Mouse (Mus musculus) T-cell, adult 2 months (primary cell): ENCODE results near the gene Fam136a.

ENCODE experiments used
- DNase-seq: peaks from one replicate; pipeline ENCODE4 v3.0.0; 2022; ENCODE audit warnings: low spot score

The Fam136a gene

DNA sequence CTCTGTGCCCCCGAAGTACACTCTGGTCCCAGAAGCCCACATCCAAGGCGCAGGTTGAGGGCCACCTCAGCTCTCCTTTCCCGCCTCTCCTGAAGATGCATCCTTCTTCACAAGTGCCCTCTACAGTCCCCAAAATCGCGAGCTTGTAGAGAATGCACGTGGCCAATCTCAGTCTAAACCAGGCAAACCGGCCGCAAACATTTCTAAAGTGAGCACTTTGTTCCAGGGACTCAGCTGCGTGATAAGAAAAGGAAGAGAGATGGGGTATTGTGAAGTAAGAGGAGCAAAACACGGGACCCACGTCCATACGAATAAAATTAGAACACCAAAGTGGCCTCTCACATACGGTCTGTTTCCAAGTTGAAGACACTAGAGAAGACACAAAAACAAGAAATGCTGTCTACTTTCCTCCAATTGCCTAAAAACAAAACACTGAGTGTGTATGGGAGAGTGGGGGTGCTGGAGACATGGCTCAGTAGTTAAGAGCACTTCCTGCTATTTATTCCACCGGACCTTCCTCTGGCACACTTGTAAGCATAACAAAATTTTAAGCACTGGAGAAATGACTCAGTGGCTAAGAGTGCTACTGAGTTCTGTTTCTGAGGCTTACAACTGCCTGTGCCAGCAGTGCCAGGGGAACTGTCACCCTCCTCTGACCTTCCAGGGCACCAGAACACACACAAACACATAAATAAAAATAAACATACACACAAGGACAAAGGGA lies 32.0 kb downstream of the Fam136a start:
- DNase-seq = no peak

DNA sequence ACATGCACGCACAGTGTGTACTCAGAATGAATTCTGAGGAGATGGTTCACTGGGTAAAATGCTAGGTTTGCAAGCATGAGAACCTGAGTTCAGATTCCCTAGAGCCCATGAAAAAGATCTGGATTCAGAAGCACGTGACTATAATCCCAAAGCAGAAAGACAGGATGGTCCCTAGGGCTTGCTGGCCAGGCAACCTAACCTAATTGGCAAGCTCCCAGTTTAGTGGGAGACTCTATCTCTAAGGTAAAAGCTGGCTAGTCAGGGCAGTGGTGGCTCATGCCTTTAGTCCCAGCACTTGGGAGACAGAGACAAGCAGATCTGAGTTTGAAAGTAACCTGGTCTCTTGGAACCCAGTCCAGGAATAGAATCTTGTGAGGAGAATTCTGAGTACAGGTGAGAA lies 33.5 kb downstream of the Fam136a start:
- DNase-seq = no peak

DNA sequence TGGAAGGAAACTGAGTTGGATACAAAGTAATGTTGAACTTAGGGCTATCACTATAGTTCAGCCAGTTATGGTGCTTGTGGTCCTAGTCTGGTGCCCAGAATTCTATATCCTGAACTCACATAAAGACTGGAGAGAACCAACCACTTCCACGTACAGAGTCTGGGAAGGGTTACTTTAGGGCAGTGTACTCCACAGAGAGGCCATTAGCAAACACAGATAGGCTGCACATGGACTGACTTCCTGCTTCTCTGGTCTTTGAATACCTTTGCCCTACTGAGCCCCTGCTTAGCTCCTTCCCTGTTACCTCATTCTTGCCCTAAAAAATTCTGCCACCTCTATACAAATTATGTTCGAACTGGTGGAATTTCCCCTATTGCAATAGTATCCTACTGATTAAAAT lies 34.5 kb downstream of the Fam136a start:
- no peak for DNase-seq

DNA sequence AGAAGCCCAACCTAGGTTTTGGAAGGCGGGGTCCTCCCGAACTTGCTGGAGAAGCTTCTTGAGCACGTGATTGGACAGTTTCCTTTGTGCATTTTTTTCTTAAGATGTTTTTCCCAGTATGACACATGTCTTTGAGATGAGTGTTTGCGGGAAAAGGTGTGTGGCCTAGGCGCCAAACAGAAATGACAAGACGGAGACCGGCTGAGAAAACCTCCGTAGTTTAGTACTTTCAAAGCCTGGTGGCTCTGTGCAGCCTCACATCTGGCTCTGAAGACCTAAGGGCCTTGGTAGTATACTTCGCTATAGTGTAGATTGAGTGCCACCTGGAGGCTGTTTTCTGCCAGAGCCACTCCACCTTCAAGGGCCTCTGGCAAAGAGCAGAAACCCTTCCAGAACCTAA lies 35.5 kb downstream of the Fam136a start:
- peak; percentile 83 for DNase-seq

DNA sequence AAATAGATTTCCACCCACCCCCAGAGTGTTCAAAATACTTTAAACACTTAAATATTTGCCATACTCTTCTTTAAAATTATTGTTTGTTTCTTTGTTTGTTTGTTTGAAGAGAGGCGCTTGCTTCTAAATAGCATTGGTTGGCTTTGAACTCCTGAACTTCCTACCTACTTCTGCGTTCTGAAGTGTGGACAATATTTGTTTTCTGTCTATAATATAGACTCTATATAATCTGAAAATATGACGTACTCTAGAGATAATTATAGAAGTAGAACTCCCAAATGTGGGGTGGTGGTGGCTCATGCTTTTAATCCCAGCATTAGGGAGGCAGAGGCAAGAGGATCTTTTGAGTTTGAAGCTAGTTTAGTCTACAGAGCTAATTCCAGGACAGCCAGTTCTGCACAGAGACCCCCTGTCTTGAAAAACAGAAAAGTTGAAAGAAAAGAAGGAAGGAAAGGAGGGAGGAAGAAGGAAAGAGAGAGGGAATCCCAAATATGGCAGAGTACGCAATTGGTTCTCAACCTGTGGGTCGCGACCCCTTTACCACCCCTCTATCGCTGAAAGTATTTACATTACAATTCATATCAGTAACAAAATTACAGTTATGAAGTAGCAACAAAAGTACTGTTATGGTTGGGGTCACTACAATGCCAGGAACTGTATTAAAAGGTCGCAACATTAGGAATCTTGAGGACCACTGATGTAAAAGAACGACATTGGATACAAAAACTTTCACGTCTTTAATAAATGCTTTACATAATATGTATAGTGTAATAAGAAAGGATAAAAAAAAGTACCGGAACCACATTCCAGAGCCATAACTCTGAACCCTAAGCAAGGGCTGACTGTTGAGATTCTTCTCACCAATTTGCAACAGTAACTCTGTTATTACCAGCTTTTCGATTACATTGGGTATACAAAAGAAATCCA lies 37.5 kb downstream of the Fam136a start:
- DNase-seq = no peak

DNA sequence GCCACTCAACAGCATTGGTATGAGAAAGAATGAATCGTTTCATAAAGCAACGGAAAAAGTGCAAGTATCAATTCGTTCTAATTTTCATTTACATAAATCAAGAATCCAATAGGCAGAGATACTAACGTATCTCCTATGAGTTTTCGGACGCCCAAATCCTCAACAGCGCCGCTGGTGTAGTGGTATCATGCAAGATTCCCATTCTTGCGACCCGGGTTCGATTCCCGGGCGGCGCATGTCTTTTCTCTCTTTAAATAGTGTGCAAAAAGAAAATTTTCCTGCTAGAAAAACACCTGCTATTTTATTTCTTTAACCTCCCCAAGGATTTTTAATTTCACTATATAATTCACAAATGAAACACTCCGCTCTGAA lies 38.3 kb downstream of the Fam136a start:
- no peak for DNase-seq

DNA sequence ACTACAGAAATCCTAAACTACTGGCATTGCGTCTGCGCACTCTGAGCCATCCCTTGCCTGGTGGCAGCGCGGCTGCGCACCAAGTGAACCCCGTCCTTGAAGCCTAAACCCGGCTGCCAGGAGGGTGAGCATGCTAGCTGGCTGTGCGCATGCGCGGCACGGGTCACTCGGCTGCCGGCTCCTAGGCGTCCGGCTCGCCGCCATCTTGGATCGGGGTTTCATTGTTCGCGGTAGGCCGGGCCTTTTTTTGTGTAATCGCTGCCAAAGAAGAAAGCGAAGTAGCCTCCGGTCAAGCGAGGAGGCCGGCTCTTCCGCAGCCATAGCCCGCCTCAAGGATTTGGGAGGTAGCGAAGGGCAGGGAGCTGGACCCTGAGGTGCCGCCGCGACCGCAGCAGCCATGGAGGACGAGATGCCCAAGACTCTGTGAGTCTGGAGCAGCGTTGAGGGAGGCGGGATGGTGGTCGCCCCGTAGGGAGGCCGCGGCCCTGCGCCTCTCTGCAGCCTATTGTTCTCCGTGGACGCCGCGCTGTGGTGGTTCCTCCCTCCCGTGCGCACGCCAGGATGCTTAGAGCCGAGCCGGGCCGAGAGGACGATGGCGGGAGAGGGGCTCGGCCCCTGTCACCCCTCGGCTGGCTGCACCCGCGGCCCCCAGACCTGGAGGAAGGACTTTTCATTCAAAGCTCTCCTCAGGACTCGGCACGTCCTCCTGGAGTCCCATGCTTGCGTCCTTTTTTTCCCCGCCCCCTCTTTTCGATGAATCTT lies 38.8 kb downstream of the Fam136a start, which contains the start of gene Tia1:
Gene Tia1 (plus strand): TSS at position 120 of the 762 bp plus-strand sequence.
- peak; percentile 98 for DNase-seq

DNA sequence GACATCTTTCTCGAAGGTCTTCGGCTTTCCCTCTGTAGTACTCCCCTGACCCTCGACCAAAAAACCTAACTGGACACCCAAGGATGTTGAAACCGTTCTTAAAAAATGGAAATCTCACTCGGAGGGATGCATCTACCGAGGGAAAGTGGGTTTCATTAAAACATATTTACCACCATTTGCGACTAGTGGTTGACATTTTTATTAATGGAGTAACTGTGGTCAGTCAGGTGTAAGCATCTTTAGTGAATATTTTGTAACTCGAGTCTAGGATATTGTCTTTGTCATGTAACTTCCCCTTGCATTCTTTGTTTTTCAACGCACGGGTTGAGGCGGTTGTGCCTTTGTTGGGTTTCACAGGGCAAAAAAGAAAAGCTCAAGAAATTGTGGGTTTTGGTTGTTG lies 39.5 kb downstream of the Fam136a start:
- no peak for DNase-seq

DNA sequence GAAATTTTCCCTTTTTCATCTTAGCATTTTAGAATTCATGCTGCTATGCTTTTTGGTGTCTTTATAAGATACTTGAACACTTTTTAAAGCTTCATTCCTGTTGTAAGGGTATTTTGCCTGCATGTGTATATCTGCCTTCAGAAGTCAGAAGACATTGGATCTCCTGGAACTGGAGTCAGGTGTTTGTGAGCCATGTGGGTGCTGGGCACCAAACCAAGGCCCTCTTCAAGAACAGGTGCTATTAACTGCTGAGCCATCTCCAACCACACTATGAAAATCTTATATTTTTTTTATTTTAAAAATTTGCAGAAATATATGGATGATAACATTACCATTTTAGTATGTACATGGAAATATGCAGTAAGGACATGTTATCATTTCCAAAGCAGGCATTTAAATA lies 40.9 kb downstream of the Fam136a start:
- no peak for DNase-seq

DNA sequence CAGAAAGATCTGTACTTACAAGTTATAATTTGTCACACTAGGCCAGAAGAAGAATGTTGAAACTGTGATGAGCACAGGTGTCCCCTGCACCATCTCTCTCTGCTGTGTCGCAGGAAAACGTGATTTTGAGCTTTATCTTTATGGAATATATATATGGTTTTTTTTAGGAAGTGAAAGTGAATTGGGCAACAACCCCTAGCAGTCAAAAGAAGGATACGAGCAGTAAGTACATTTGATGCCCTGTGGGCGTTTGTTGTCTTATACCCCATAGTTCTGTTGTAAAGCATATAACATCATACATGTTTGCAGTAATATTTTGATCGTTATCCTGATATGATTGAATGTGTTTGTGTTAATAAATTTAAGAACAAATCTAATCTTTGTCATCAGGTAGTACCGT lies 53.3 kb downstream of the Fam136a start:
- DNase-seq = no peak

DNA sequence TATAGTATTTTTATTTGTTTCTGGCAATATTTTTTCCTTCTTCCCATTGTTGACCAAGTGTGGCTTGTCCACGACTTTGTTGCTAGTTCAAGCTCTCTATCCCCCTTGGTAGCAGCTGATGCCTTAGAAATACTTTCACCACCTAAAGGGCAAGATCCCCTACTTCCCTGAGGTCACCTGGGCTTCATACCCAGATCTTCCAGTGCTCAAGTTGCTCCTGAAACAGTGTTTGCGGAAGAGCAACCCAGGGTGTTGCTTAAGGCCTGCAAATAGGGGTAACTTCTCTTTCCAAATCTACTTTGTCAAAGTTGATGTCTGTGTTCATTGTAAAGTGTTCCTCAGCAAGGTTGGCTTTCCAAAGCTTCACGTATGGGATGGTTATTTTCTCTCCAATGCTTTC lies 53.8 kb downstream of the Fam136a start:
- no peak for DNase-seq
